Mouse (Mus musculus) kidney, embryonic 16.5 days (tissue): ENCODE data around the gene Ugt1a10. TPM values are rescaled to one million over a fixed set of nuclear protein-coding genes. Genes with fewer than 3 reads are reported as not detected.

Experiments used
- ATAC-seq: fragments of 200-750 bp; cut with Nextera tagmentation; 2 replicates; pipeline ENCODE4 v1.8.0; 2017; ENCODE audit warnings: moderate TSS enrichment; ENCODE audit not compliant: low FRiP score, low TSS enrichment
- H3K27ac ChIP-seq: fragments of 300-500 bp; sonication (generic); 2 replicates; pipeline ENCODE4 v1.5.1; 2014; ENCODE audit warnings: low read length
- H3K27me3 ChIP-seq: fragments of 300-500 bp; sonication (generic); 2 replicates; pipeline ENCODE4 v1.6.1; 2014; ENCODE audit warnings: low read length, control low read depth, mixed read lengths; ENCODE audit not compliant: insufficient read depth
- H3K36me3 ChIP-seq: fragments of 300-500 bp; sonication (generic); 2 replicates; pipeline ENCODE4 v1.6.1; 2014; ENCODE audit warnings: low read length, control low read depth, mixed read lengths; ENCODE audit not compliant: insufficient read depth
- H3K4me1 ChIP-seq: fragments of 300-500 bp; sonication (generic); 2 replicates; pipeline ENCODE4 v1.6.1; 2014; ENCODE audit warnings: low read length, control low read depth, mixed read lengths; ENCODE audit not compliant: insufficient read depth
- H3K4me2 ChIP-seq: fragments of 300-500 bp; sonication (generic); replicated peaks from 2 replicates; pipeline ENCODE4 v1.6.1; 2014; ENCODE audit warnings: low read depth, low read length
- H3K4me3 ChIP-seq: fragments of 300-500 bp; sonication (generic); 2 replicates; pipeline ENCODE4 v1.5.1; 2014; ENCODE audit warnings: mild to moderate bottlenecking, low read length
- H3K9ac ChIP-seq: fragments of 300-500 bp; sonication (generic); replicated peaks from 2 replicates; pipeline ENCODE4 v1.6.1; 2014; ENCODE audit warnings: low read length
- H3K9me3 ChIP-seq: fragments of 300-500 bp; sonication (generic); 2 replicates; pipeline ENCODE4 v1.6.1; 2016; ENCODE audit warnings: low read length, control low read depth
- WGBS: fragments of 180-500 bp; shearing (Covaris S2); extraction: QIAGEN DNeasy Blood & Tissue Kit; methylation state at CpG from one replicate; pipeline ENCODE4 v1.1.7; 2014; 5-methylcytosine and 5-hydroxymethylcytosine counted together
- polyA plus RNA-seq: library from polyadenylated mRNA; unstranded; fragments of >200 nt; fragmentation: Nextera tagmentation; extraction: Ambion mirVana; gene quantifications from 2 replicates; pipeline ENCODE4 v1.2.1, GENCODE M21; 2015

The Ugt1a10 gene
- polyA plus RNA-seq, 1 experiment from 2014 or later = 28.9 TPM

- peaks cover 58% of the 10 kb centered on the region for H3K9me3 ChIP-seq
- H3K4me3 ChIP-seq = no peak overlapping the region
- ATAC-seq = no peak
- no peak overlapping the region for H3K9ac ChIP-seq
- H3K4me1 ChIP-seq = no peaks in the 10 kb centered on the region
- H3K27ac ChIP-seq = no peak overlapping the region
- no peaks in the 10 kb centered on the region for H3K27me3 ChIP-seq
- H3K4me2 ChIP-seq = no peak overlapping the region
- H3K36me3 ChIP-seq = no peaks in the 10 kb centered on the region
Observed at GRCm38 (mm10) chr1:88225741-88226140, 170.6 kb downstream of the Ugt1a10 start.

- Histone ChIP-seq H3K27ac (no peak within 1 kb of the TSS), H3K4me3 (no peak within 1 kb of the TSS), H3K4me1 (no peaks in the 10 kb centered on the region), H3K9ac (no peak within 1 kb of the TSS), H3K36me3 (no peaks in the 10 kb centered on the region), H3K9me3 (peaks cover 69% of the 10 kb centered on the region), H3K27me3 (no peaks in the 10 kb centered on the region), H3K4me2 (no peak within 1 kb of the TSS)
- 0 out of 2 replicates have a peak, but pooled peaks have one; percentile 9 for ATAC-seq
- WGBS = 53% methylated on average over 5 of the region's 5 CpGs
Observed at GRCm38 (mm10) chr1:88226670-88227379, 171.6 kb downstream of the Ugt1a10 start, which contains the start of gene Mroh2a. Gene Mroh2a (plus strand): TSS chr1:88226986.

GRCm38 (mm10) chr1:88227482-88227881 lies 172.3 kb downstream of the Ugt1a10 start:
- Histone ChIP-seq H3K4me3 (no peak overlapping the region), H3K9me3 (peaks cover 73% of the 10 kb centered on the region), H3K9ac (no peak overlapping the region), H3K4me1 (no peaks in the 10 kb centered on the region), H3K27me3 (no peaks in the 10 kb centered on the region), H3K27ac (no peak overlapping the region), H3K36me3 (no peaks in the 10 kb centered on the region), H3K4me2 (no peak overlapping the region)
- no peak for ATAC-seq
- 61% methylated on average over 2 of the region's 2 CpGs for WGBS

GRCm38 (mm10) chr1:88228121-88228520 lies 172.9 kb downstream of the Ugt1a10 start:
- Histone ChIP-seq H3K27me3 (no peaks in the 10 kb centered on the region), H3K4me3 (no peak overlapping the region), H3K9ac (no peak overlapping the region), H3K4me2 (no peak overlapping the region), H3K4me1 (no peaks in the 10 kb centered on the region), H3K27ac (no peak overlapping the region), H3K36me3 (no peaks in the 10 kb centered on the region), H3K9me3 (peaks cover 79% of the 10 kb centered on the region)
- WGBS = 71% methylated on average over 7 of the region's 7 CpGs
- ATAC-seq = no peak

GRCm38 (mm10) chr1:88229566-88229965 lies 174.4 kb downstream of the Ugt1a10 start:
- WGBS = 75% methylated on average over 3 of the region's 3 CpGs
- Histone ChIP-seq H3K9ac (no peak overlapping the region), H3K9me3 (peaks cover 93% of the 10 kb centered on the region), H3K4me2 (no peak overlapping the region), H3K27ac (no peak overlapping the region), H3K27me3 (no peaks in the 10 kb centered on the region), H3K4me1 (no peaks in the 10 kb centered on the region), H3K36me3 (no peaks in the 10 kb centered on the region), H3K4me3 (no peak overlapping the region)
- ATAC-seq = no peak

- H3K4me3 ChIP-seq = no peak overlapping the region
- no peaks in the 10 kb centered on the region for H3K36me3 ChIP-seq
- H3K27ac ChIP-seq = no peak overlapping the region
- no peaks in the 10 kb centered on the region for H3K4me1 ChIP-seq
- WGBS = 85% methylated on average over 5 of the region's 5 CpGs
- H3K4me2 ChIP-seq = no peak overlapping the region
- H3K27me3 ChIP-seq = no peaks in the 10 kb centered on the region
- peaks cover 98% of the 10 kb centered on the region for H3K9me3 ChIP-seq
- H3K9ac ChIP-seq = no peak overlapping the region
- no peak for ATAC-seq
Observed at GRCm38 (mm10) chr1:88229986-88230385, 174.8 kb downstream of the Ugt1a10 start.

- H3K9ac ChIP-seq = no peak overlapping the region
- ATAC-seq = no peak
- no peak overlapping the region for H3K4me2 ChIP-seq
- H3K9me3 ChIP-seq = peaks cover 100% of the 10 kb centered on the region
- no peak overlapping the region for H3K27ac ChIP-seq
- no peaks in the 10 kb centered on the region for H3K4me1 ChIP-seq
- WGBS = 73% methylated on average over 7 of the region's 7 CpGs
- no peaks in the 10 kb centered on the region for H3K27me3 ChIP-seq
- no peaks in the 10 kb centered on the region for H3K36me3 ChIP-seq
- no peak overlapping the region for H3K4me3 ChIP-seq
Observed at GRCm38 (mm10) chr1:88230421-88230820, 175.2 kb downstream of the Ugt1a10 start.

DNA sequence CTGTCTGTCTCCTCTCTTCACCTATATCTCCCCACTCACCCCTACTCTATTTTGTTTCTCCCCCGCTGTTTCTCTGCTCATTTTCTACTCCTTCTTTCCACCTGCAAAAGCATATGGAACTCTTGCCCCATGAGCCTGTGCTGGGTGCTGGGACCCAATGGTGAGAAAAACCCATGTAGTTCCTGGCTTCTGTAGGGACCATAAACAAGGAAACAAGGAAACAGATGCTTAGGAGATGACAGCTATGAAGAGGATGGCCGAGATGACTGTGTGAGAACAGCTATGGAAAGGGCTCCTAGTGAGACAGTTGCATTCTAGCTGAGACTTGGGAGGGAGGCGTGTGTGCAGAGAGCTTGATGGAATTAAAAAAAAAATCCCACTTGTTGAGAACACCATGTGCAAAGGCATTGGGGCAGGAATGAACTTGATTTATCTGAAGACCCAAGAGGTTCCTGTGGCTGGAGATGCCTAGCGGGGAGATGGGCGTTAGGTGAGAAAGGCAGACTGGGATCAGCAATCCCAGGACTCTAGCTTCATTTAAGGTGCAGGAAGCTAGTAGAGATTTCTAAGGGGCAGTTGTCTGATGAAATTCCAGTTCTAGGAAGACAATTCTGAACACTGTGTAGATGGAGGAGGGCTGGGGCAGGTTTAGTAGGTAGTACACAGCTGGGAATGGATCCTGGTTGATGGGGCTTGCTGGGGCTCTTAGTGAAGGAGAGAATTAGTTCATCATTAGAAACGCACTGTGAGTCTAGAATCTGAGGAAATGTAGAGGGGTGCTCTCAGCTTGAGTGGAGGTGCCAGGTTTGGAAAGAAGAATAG lies 176.0 kb downstream of the Ugt1a10 start:
- Histone ChIP-seq H3K4me3 (no peak overlapping the region), H3K4me2 (no peak overlapping the region), H3K4me1 (no peaks in the 10 kb centered on the region), H3K36me3 (no peaks in the 10 kb centered on the region), H3K27ac (no peak overlapping the region), H3K9ac (no peak overlapping the region), H3K9me3 (peaks cover 99% of the 10 kb centered on the region), H3K27me3 (no peaks in the 10 kb centered on the region)
- no peak for ATAC-seq
- 77% methylated on average over 6 of the region's 6 CpGs for WGBS

DNA sequence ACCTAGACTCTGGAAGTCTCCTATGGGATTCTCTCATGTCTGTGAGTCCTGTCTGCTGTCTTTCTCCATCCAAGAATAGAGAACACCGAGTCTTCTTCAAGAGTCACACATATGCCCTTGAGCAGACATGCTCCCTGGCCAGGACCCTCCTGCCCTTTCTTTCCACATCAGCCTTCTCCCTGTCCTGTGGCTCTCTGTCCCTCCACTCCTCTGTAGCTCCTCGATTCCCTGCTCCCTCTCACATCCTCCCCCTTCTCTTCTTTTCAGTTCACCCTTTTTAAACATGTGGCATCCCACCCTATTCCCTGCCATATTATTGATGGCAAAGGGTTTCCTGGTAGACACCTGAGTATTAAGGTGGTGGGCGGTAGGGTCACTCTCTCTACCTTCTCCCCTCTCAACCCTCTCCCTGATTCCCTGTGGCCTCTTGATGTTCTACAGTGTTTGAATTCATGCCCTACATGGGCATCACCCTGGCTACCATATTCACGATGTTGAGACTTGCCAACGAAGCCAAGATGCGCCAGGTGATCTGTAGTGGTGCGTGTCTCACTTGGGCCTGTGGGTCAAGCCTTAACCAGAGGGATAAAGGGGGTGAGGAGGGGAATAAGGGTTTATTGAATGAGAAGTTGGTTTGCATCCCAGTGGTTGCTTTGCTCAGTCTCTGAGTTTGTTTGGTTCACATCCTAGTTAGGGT lies 176.8 kb downstream of the Ugt1a10 start:
- no peaks in the 10 kb centered on the region for H3K36me3 ChIP-seq
- no peak overlapping the region for H3K9ac ChIP-seq
- H3K9me3 ChIP-seq = peaks cover 97% of the 10 kb centered on the region
- H3K27ac ChIP-seq = no peak overlapping the region
- no peak overlapping the region for H3K4me2 ChIP-seq
- WGBS = 67% methylated on average over 7 of the region's 7 CpGs
- H3K4me1 ChIP-seq = no peaks in the 10 kb centered on the region
- H3K4me3 ChIP-seq = no peak overlapping the region
- no peaks in the 10 kb centered on the region for H3K27me3 ChIP-seq
- no peak for ATAC-seq
